Mouse (Mus musculus): Measurements from ENCODE around the gene Dlg1. TPM values are rescaled to one million over a fixed set of nuclear protein-coding genes. Genes with fewer than 3 reads are reported as not detected.

Dlg1 gene
- polyA plus RNA-seq, 1 experiment from 2014 or later, result 28.5 TPM

DNA sequence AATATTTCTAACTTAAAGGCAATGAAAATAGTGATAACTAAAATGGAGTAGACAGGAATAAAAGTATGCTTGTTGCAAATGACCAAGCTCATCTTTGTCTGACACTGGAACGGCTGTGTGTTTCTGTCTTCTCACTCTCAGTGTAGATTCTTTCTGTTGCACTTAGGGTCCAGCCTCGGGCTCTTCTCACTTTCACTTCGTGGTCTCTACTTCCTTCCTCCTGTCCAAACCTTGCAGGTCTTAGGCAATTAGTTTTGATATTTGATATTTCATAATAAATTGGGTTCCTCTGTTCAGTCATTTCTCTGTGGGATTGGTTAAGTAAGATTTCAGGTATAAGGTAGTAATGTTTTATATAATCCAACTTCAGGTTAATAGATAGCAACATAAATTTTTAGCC lies 140.4 kb downstream of the Dlg1 start:
- no peak overlapping the region for H3K9ac ChIP-seq (ENCODE audit: low read length)
- DNase-seq (ENCODE audit: low spot score) (no peak), ATAC-seq (replicated peaks; ENCODE audit: low FRiP score, low TSS enrichment, low read depth) (no peak)
- WGBS, result 82% methylated on average over 3 of the region's 3 CpGs
- H3K9me3 ChIP-seq (ENCODE audit: control insufficient read depth, low read length), result no peaks in the 10 kb centered on the region
- H3K27me3 ChIP-seq (replicated peaks; ENCODE audit: control insufficient read depth, insufficient read depth, low read length), result no peaks in the 10 kb centered on the region
- peaks cover 41% of the 10 kb centered on the region for H3K36me3 ChIP-seq (ENCODE audit: control insufficient read depth, insufficient read depth, low read length)
- H3K27ac ChIP-seq (ENCODE audit: low read depth), result no peak overlapping the region
- 0 out of 2 replicates have a peak, but pooled peaks cover 3% of the 10 kb centered on the region for H3K4me1 ChIP-seq (replicated peaks; ENCODE audit: control insufficient read depth, insufficient read depth, low read length)
- H3K4me2 ChIP-seq (ENCODE audit: low read length), result no peak overlapping the region
- H3K4me3 ChIP-seq (ENCODE audit: low read depth, low read length), result no peak overlapping the region

DNA sequence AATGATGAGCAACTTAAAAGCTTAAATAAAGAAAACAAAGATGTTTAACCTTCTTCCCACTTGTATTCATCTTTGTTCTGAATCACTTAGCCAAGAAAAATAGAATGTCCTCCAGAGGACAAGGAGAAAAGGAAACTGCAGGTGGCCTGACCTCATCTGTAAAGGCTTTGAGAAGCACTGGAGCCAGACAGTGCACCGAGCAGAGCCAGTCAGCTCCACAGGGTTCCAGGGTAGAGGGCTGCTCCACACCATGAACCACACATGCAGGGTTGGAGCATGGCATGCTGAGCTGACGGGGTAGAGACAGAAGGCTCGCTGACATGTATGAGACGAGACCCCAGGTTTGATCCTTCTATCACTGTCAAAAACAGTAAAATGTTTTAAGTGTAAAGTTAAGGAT lies 162.8 kb downstream of the Dlg1 start:
- Histone ChIP-seq H3K4me2 (ENCODE audit: low read length) (no peak overlapping the region), H3K4me3 (ENCODE audit: low read depth, low read length) (no peak overlapping the region)

DNA sequence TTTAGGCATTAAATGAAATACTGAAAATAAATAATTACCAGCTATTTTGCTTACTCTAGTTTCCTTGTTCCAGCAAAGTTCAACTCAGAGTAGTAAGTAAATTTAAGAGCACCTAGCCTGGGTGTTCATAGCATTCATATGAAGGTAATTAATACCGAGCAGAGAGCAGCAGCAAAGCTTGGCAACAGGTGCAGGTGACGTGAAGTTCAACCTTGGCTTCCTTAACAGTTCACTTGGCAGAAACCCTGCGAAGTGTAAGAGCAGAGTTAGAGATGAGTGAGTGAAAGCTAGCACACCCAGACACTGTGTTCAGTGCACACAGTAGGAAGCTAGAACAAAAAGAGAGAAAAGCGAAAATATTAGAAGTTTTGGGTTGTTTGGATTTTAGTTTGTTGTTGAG lies 167.5 kb downstream of the Dlg1 start:
- Histone ChIP-seq H3K27ac (ENCODE audit: low read depth) (no peak overlapping the region), H3K4me1 (replicated peaks; ENCODE audit: control insufficient read depth, insufficient read depth, low read length) (no peaks in the 10 kb centered on the region), H3K36me3 (ENCODE audit: control insufficient read depth, insufficient read depth, low read length) (peaks cover 13% of the 10 kb centered on the region), H3K4me3 (ENCODE audit: low read depth, low read length) (no peak overlapping the region), H3K9me3 (ENCODE audit: control insufficient read depth, low read length) (no peaks in the 10 kb centered on the region), H3K9ac (ENCODE audit: low read length) (no peak overlapping the region), H3K4me2 (ENCODE audit: low read length) (no peak overlapping the region), H3K27me3 (replicated peaks; ENCODE audit: control insufficient read depth, insufficient read depth, low read length) (no peaks in the 10 kb centered on the region)
- ATAC-seq (replicated peaks; ENCODE audit: low FRiP score, low TSS enrichment, low read depth) (no peak), DNase-seq (ENCODE audit: low spot score) (no peak)
- WGBS, result 90% methylated on average over 4 of the region's 4 CpGs

More for the DNA sequence above, 162.8 kb downstream of the Dlg1 start:
- WGBS, result 92% methylated on average over 4 of the region's 4 CpGs
- DNase-seq (ENCODE audit: low spot score) (no peak), ATAC-seq (replicated peaks; ENCODE audit: low FRiP score, low TSS enrichment, low read depth) (no peak)
- H3K9me3 ChIP-seq (ENCODE audit: control insufficient read depth, low read length), result no peaks in the 10 kb centered on the region
- H3K9ac ChIP-seq (ENCODE audit: low read length), result no peak overlapping the region
- H3K27me3 ChIP-seq (replicated peaks; ENCODE audit: control insufficient read depth, insufficient read depth, low read length), result no peaks in the 10 kb centered on the region
- no peak overlapping the region for H3K27ac ChIP-seq (ENCODE audit: low read depth)
- no peaks in the 10 kb centered on the region for H3K4me1 ChIP-seq (replicated peaks; ENCODE audit: control insufficient read depth, insufficient read depth, low read length)
- peaks cover 13% of the 10 kb centered on the region for H3K36me3 ChIP-seq (ENCODE audit: control insufficient read depth, insufficient read depth, low read length)

DNA sequence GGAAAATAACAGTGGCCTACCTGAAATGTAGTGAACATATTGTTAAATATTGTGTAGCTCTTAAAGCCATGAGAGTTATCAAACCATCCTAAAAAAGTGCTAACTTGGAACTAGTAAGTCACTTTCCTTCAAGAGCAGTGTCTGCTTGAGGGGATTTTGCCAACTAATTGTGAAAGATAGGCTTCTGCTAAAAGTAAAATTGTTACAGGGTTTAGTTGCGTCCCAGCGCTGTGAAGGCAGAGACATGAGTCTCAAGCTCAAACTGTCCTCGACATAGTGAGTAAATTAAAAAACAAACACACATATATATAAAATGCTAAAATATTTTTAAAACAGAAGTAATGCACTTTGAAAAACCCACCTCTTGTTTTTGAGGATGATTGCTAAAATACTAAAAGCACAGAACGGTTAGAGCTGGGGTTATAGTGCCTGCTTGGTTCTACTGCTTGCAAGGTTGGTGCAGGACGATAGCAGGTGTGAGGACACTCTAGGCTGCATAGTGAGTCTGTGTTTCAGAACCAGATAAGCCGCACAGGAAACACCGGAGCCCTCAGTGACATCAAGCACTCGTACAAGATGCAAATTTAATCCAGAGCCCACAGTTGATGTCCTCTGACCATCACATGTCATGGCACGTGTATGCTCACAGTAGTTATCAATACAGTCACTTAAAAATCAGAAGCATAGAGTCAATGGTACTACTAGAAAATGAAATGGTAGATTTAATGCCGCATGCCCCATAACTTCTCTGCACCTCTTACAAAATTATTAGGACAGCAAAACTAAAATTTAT lies 169.6 kb downstream of the Dlg1 start:
- Histone ChIP-seq H3K4me2 (ENCODE audit: low read length) (no peak overlapping the region), H3K4me3 (ENCODE audit: low read depth, low read length) (no peak overlapping the region), H3K4me1 (replicated peaks; ENCODE audit: control insufficient read depth, insufficient read depth, low read length) (no peaks in the 10 kb centered on the region), H3K27ac (ENCODE audit: low read depth) (no peak overlapping the region), H3K9me3 (ENCODE audit: control insufficient read depth, low read length) (no peaks in the 10 kb centered on the region), H3K9ac (ENCODE audit: low read length) (no peak overlapping the region), H3K27me3 (replicated peaks; ENCODE audit: control insufficient read depth, insufficient read depth, low read length) (no peaks in the 10 kb centered on the region), H3K36me3 (ENCODE audit: control insufficient read depth, insufficient read depth, low read length) (peaks cover 20% of the 10 kb centered on the region)
- ATAC-seq (replicated peaks; ENCODE audit: low FRiP score, low TSS enrichment, low read depth) (no peak), DNase-seq (ENCODE audit: low spot score) (no peak)
- WGBS, result 93% methylated on average over 10 of the region's 10 CpGs

DNA sequence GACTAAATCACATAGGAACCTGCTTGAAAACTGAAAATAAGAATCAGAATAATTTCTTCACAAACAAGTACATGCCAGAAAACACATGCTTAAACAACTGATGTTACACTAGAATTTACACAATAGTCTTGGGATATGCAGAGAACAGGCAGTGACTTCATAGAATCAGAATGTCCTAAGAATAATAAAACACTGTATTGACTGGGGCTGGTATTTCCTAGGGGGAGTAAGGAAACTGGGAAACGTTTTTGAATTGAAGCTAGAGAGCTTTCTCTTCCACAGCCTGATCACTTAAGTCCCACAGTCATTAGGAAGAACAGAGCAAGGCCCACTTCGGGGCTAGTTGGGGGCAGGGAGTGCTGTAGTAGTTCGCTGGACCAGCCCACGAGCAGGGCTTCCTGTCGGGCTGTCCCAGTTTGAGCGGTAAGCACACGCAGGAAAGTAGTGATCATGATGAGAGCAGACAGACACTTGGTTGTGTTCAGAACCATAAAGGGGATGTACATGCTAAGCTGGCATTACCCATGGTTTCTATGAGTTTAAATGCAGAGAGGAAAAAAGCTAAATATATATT lies 170.9 kb downstream of the Dlg1 start:
- Histone ChIP-seq H3K4me3 (ENCODE audit: low read depth, low read length) (no peak overlapping the region), H3K27me3 (replicated peaks; ENCODE audit: control insufficient read depth, insufficient read depth, low read length) (no peaks in the 10 kb centered on the region), H3K27ac (ENCODE audit: low read depth) (no peak overlapping the region), H3K4me1 (replicated peaks; ENCODE audit: control insufficient read depth, insufficient read depth, low read length) (no peaks in the 10 kb centered on the region), H3K9me3 (ENCODE audit: control insufficient read depth, low read length) (no peaks in the 10 kb centered on the region), H3K9ac (ENCODE audit: low read length) (no peak overlapping the region), H3K4me2 (ENCODE audit: low read length) (no peak overlapping the region), H3K36me3 (ENCODE audit: control insufficient read depth, insufficient read depth, low read length) (peaks cover 31% of the 10 kb centered on the region)
- WGBS, result 58% methylated on average over 7 of the region's 7 CpGs
- DNase-seq (ENCODE audit: low spot score) (no peak), ATAC-seq (replicated peaks; ENCODE audit: low FRiP score, low TSS enrichment, low read depth) (no peak)

DNA sequence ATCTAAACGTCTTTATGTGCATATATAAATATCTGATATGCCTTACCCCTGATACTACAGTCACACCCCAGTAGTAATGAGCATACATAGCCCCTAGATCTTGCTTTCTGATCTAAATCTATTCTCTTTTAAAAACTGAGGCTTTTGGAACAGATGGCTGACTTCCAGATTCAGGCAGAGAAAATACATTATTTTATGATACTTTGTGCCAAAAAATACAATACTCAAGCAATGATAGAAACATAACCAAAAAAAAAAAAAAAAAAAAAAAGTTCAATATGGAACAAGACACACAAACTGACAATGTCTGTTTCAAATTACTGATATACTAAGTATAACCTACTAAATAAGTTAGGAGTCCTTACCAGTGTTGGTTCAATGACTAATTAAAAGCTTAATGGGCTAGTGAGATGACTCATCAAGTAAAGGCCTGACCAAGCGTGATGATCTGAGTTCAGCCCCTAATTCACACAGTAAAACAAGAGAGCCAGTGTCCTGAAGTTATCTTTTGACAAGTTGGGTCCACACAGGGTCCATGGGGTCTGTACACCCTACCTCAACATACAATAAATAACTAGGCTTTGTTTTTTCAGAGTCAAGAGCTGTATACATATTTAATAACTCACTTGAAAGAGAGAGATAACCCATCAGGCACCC lies 171.5 kb downstream of the Dlg1 start:
- H3K9ac ChIP-seq (ENCODE audit: low read length), result no peak overlapping the region
- H3K36me3 ChIP-seq (ENCODE audit: control insufficient read depth, insufficient read depth, low read length), result peaks cover 28% of the 10 kb centered on the region
- 75% methylated on average over 2 of the region's 2 CpGs for WGBS
- no peaks in the 10 kb centered on the region for H3K4me1 ChIP-seq (replicated peaks; ENCODE audit: control insufficient read depth, insufficient read depth, low read length)
- H3K27ac ChIP-seq (ENCODE audit: low read depth), result no peak overlapping the region
- H3K4me2 ChIP-seq (ENCODE audit: low read length), result no peak overlapping the region
- H3K9me3 ChIP-seq (ENCODE audit: control insufficient read depth, low read length), result no peaks in the 10 kb centered on the region
- H3K4me3 ChIP-seq (ENCODE audit: low read depth, low read length), result no peak overlapping the region
- DNase-seq (ENCODE audit: low spot score) (no peak), ATAC-seq (replicated peaks; ENCODE audit: low FRiP score, low TSS enrichment, low read depth) (no peak)
- H3K27me3 ChIP-seq (replicated peaks; ENCODE audit: control insufficient read depth, insufficient read depth, low read length), result no peaks in the 10 kb centered on the region

DNA sequence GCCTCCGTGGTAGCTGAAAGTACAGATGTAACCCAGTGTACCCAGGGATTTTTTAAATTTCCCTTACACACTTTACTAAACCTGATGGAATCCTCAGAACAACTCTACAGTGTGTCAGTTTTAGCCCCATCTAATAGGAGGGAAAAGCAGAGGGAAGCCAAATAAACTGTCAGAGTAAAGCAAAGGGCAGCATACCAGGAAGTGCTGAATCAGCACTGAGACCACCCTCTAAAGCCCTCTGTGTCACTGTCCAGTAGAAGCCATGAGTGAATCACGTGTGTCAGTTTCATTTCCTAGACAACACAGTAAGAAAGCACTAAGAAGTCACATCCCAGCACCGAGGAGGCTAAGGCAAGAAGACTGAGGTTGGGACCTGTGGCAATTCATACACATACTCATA lies 174.1 kb downstream of the Dlg1 start:
- Histone ChIP-seq H3K27ac (ENCODE audit: low read depth) (no peak overlapping the region), H3K9ac (ENCODE audit: low read length) (no peak overlapping the region), H3K4me3 (ENCODE audit: low read depth, low read length) (no peak overlapping the region), H3K4me1 (replicated peaks; ENCODE audit: control insufficient read depth, insufficient read depth, low read length) (no peaks in the 10 kb centered on the region), H3K4me2 (ENCODE audit: low read length) (no peak overlapping the region), H3K9me3 (ENCODE audit: control insufficient read depth, low read length) (no peaks in the 10 kb centered on the region), H3K36me3 (ENCODE audit: control insufficient read depth, insufficient read depth, low read length) (peaks cover 40% of the 10 kb centered on the region), H3K27me3 (replicated peaks; ENCODE audit: control insufficient read depth, insufficient read depth, low read length) (no peaks in the 10 kb centered on the region)
- ATAC-seq (replicated peaks; ENCODE audit: low FRiP score, low TSS enrichment, low read depth), result no peak
- no peak for DNase-seq (ENCODE audit: low spot score)
- WGBS, result 86% methylated on average over 3 of the region's 3 CpGs

DNA sequence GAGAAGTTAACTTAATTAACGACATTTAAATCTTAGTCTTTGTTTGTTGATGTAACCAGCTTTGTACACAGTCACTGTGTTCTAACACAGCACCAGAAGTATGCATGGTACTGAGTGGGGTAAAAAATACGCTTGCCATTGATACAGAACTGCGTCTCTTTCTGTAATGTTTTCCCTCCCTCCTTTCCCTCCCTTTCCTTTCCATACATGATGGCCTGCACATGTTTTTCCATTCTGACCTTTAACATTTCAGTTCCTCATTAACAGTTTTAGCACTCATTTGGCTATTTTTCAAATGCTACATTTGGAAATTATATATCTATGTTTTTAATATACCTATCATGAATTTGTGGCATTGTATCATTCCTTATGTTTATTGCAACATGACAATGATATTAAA lies 181.0 kb downstream of the Dlg1 start:
- H3K9ac ChIP-seq (ENCODE audit: low read length), result no peak overlapping the region
- H3K4me3 ChIP-seq (ENCODE audit: low read depth, low read length), result no peak overlapping the region
- DNase-seq (ENCODE audit: low spot score), result no peak
- H3K4me2 ChIP-seq (ENCODE audit: low read length), result no peak overlapping the region
- H3K27me3 ChIP-seq (replicated peaks; ENCODE audit: control insufficient read depth, insufficient read depth, low read length), result no peaks in the 10 kb centered on the region
- H3K36me3 ChIP-seq (ENCODE audit: control insufficient read depth, insufficient read depth, low read length), result peaks cover 37% of the 10 kb centered on the region
- H3K9me3 ChIP-seq (ENCODE audit: control insufficient read depth, low read length), result no peaks in the 10 kb centered on the region
- 90% methylated on average over 3 of the region's 3 CpGs for WGBS
- no peak overlapping the region for H3K27ac ChIP-seq (ENCODE audit: low read depth)
- no peaks in the 10 kb centered on the region for H3K4me1 ChIP-seq (replicated peaks; ENCODE audit: control insufficient read depth, insufficient read depth, low read length)
- ATAC-seq (replicated peaks; ENCODE audit: low FRiP score, low TSS enrichment, low read depth), result no peak
